Mouse (Mus musculus) liver, embryonic 18 days (tissue): ENCODE results near the gene Prss29. TPM values are rescaled to one million over a fixed set of nuclear protein-coding genes. Genes with fewer than 3 reads are reported as not detected.

Source experiments
- polyA plus RNA-seq: library from polyadenylated mRNA; depleted of rRNA; stranded (reverse); fragments of >200 nt; gene quantifications from 2 replicates; pipeline ENCODE4 v1.2.3, GENCODE M21; 2012; rRNA removed

The Prss29 gene
- not detected in 2 replicates for polyA plus RNA-seq

GRCm38 (mm10) chr17:25318354-25318753, at the start of gene Prss29:
Gene Prss29, plus strand, starts transcription at chr17:25318654.

DNA sequence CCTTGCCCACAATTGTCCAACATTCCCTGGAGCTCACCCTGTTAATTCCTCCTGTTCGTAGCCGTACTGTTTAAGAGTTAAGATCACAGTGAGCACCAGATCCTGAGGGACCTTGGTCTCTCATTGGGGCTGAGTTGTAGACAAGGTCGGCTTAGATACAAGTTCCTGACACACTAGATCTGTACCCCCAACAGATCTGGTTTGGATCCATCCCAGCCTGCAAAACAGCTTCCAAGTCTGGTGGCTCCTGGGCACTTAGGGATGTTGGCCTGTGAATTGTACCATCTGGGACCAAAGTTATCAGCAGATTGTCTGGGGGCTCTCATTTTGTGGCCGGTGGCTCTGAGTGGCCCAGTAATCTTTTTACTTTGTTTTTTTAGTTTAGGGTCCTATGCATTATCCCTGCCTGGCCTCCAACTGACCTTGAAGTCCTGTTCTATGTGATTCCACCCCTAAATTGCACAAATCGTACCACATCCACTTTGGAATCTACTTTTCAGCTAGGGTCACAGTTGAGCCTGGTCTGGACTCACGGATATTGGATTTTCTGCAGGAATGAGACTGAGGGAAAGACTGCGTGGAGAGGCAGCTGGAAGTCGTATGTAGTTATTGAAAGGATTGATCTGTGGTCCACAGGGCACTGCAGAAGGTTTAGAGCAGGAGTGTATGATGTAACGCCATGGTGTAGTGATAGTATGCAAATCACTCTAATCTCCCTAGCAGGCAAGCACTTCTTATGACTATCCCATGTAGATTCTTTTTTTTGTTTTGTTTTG, 43.7 kb upstream of the Prss29 start, which contains the start of gene Ube2i:
TSS of gene Ube2i (minus strand) at position 52 of the 776 bp plus-strand sequence.

GRCm38 (mm10) chr17:25298094-25298493, 20.4 kb upstream of the Prss29 start, which contains the start of gene Prss34:
Gene Prss34, plus strand, starts transcription at chr17:25298394.

GRCm38 (mm10) chr17:25308346-25308745, 10.1 kb upstream of the Prss29 start, which contains the start of gene Prss28:
Gene Prss28, plus strand, starts transcription at chr17:25308646.

DNA sequence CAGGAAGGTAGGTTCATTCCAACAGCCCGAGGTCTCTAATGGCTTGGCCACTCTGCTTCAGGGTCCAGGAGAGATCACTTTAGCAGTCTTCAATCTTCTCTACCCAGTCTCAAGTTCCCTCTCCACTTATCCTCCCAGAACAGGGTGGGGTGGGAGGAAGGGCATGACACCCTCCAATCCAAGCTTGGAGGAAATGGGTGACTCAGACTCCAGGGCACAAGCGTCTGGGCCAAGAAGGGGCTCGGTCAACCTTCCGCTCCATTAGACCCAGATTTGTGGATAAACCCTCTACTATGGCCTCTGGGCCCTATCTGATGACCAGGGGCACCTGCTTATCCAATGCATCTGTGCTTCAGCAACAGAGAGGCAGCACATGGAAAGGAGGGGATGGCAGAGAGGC, 27.0 kb downstream of the Prss29 start, which contains the start of gene Tpsab1:
TSS of gene Tpsab1 (minus strand) at position 101 of the 400 bp plus-strand sequence.

GRCm38 (mm10) chr17:25366005-25366404, 47.6 kb downstream of the Prss29 start, which contains the start of gene Tpsb2:
Gene Tpsb2, plus strand, starts transcription at chr17:25366305.

DNA sequence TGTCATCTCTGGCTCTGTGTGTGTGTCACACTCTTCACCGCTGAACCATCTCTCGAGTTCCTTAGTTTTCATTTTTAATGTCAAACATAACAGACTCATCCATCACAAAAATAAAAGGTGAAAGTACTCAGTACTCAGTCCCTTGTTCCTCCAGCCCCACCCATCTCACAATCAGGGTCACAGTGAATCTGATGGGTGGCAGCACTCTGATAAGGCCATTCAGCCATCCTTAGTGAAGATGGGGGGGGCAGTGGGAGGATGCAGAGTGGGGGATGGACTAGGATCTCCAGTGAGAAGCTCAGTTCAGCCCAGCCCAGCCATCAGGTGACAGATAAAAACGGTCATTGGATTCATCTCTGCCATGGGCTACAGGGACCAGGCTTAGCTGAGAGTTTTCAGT, 50.5 kb downstream of the Prss29 start, which contains the start of gene Tpsg1:
TSS of gene Tpsg1 (plus strand) at position 301 of the 400 bp plus-strand sequence.

Other genes with a start within 250 kb of the Prss29 start
- 7.5 and 8.0 TPM in 2 replicates for gene Tmem204, start 235.1 kb upstream of the Prss29 start, polyA plus RNA-seq
- gene Telo2, start 202.7 kb upstream of the Prss29 start, polyA plus RNA-seq, result 5.6 TPM in 2 replicates
- gene Ptx4, start 197.9 kb upstream of the Prss29 start, polyA plus RNA-seq, result not detected in 2 replicates
- gene Clcn7, start 185.3 kb upstream of the Prss29 start, polyA plus RNA-seq, result 6.5 and 7.2 TPM in 2 replicates
- gene Ccdc154, start 156.2 kb upstream of the Prss29 start, polyA plus RNA-seq, result not detected in 2 replicates
- gene Gm38655, start 143.2 kb upstream of the Prss29 start, polyA plus RNA-seq, result not detected in 2 replicates
- gene BC003965, start 134.1 kb upstream of the Prss29 start, polyA plus RNA-seq, result 11.2 and 12.5 TPM in 2 replicates
- gene Unkl, start 130.3 kb upstream of the Prss29 start, polyA plus RNA-seq, result 8.8 and 9.4 TPM in 2 replicates
- gene Gnptg, start 78.5 kb upstream of the Prss29 start, polyA plus RNA-seq, result 13.8 and 14.6 TPM in 2 replicates
- 12.0 and 12.2 TPM in 2 replicates for gene Tsr3, start 78.5 kb upstream of the Prss29 start, polyA plus RNA-seq
- 0.56 and 1.2 TPM in 2 replicates for gene Baiap3, start 62.3 kb upstream of the Prss29 start, polyA plus RNA-seq
- gene Ube2i, start 44.0 kb upstream of the Prss29 start, polyA plus RNA-seq, result 125 and 133 TPM in 2 replicates
- 2.7 and 3.8 TPM in 2 replicates for gene Prss34, start 20.3 kb upstream of the Prss29 start, polyA plus RNA-seq
- gene Prss28, start 10.0 kb upstream of the Prss29 start, polyA plus RNA-seq, result not detected in 2 replicates
- 0.02 and 0.05 TPM in 2 replicates for gene Tpsab1, start 26.9 kb downstream of the Prss29 start, polyA plus RNA-seq
- 0.43 and 0.61 TPM in 2 replicates for gene Tpsb2, start 47.7 kb downstream of the Prss29 start, polyA plus RNA-seq
- 0.05 TPM in 1 of 2 replicates, not detected in the other for gene Tpsg1, start 50.6 kb downstream of the Prss29 start, polyA plus RNA-seq
- gene Cacna1h, start 115.1 kb downstream of the Prss29 start, polyA plus RNA-seq, result 0.38 and 0.97 TPM in 2 replicates
- gene Tekt4, start 136.0 kb downstream of the Prss29 start, polyA plus RNA-seq, result 0.43 and 0.64 TPM in 2 replicates
- not detected in 2 replicates for gene Sstr5, start 178.6 kb downstream of the Prss29 start, polyA plus RNA-seq